ENCODE assay signal across 7 mouse cellular contexts in genomic region chr17:7168961-7169626, GRCm38 (mm10). TPM values are rescaled to one million over a fixed set of nuclear protein-coding genes. Genes with fewer than 3 reads are reported as not detected.
A peak's percentile ranks its signal among the peaks of the same experiment; 100 is the strongest.
DNase-seq lines count a peak whose midpoint lies in the region; ATAC-seq and TF ChIP-seq lines count a peak whose summit lies in the region.

No protein-coding gene starts in this region.

- no peak for DNase-seq in MEL (ENCODE audit: low read depth, low spot score)
- DNase-seq in adrenal gland, postnatal 25 days: peak; percentile 72
- peak; percentile 12 for DNase-seq in forelimb bud, embryonic 11.5 days (ENCODE audit: low read depth, low spot score)
- no peak for DNase-seq in hindbrain, embryonic 14.5 days (ENCODE audit: low spot score)
- DNase-seq in testis, postnatal 10 days (ENCODE audit: low spot score): peak; percentile 75

- H3K9ac ChIP-seq in MEL (ENCODE audit: control insufficient read depth, low read depth, low read length, poor library complexity, severe bottlenecking): peak overlapping the region; percentile 43
- H3K9ac ChIP-seq in hindbrain, embryonic 14.5 days: peak overlapping the region; percentile 60
- peak overlapping the region; percentile 44 for H3K9ac ChIP-seq in limb, embryonic 15.5 days
- H3K9ac ChIP-seq in midbrain, embryonic 12.5 days (replicated peaks): peak overlapping the region; percentile 41

- no peak for TF ChIP-seq RAD21 in MEL (IDR thresholded peaks at IDR 0.05; ENCODE audit: low read depth, low read length)

- peak overlapping the region; percentile 53 to 71 for H3K4me3 ChIP-seq in MEL (ENCODE audit: control insufficient read depth in 1 of 2, insufficient read depth in 1 of 2, low read depth in 2 of 2, low read length in 2 of 2)
- H3K4me3 ChIP-seq in hindbrain, embryonic 14.5 days (replicated peaks; ENCODE audit: low read length): peak overlapping the region; percentile 80
- H3K4me3 ChIP-seq in limb, embryonic 15.5 days: peak overlapping the region; percentile 85
- peak overlapping the region; percentile 82 for H3K4me3 ChIP-seq in midbrain, embryonic 12.5 days

- peaks cover 0 to 24% of the 10 kb centered on the region in 2 experiments; a peak in 2 of 4 replicates for H3K36me3 ChIP-seq in MEL (ENCODE audit: control insufficient read depth in 1 of 2, insufficient read depth in 2 of 2, low read length in 2 of 2)
- no peaks in the 10 kb centered on the region for H3K36me3 ChIP-seq in hindbrain, embryonic 14.5 days (replicated peaks; ENCODE audit: control insufficient read depth, insufficient read depth)
- H3K36me3 ChIP-seq in limb, embryonic 15.5 days: no peaks in the 10 kb centered on the region
- no peaks in the 10 kb centered on the region for H3K36me3 ChIP-seq in midbrain, embryonic 12.5 days

- peaks cover 15 to 27% of the 10 kb centered on the region in 2 experiments for H3K4me1 ChIP-seq in MEL (ENCODE audit: control insufficient read depth in 1 of 2, insufficient read depth in 2 of 2, low read length in 2 of 2)
- H3K4me1 ChIP-seq in hindbrain, embryonic 14.5 days (replicated peaks; ENCODE audit: control insufficient read depth, insufficient read depth, low read length): peaks cover 17% of the 10 kb centered on the region
- H3K4me1 ChIP-seq in limb, embryonic 15.5 days: peaks cover 16% of the 10 kb centered on the region
- peaks cover 28% of the 10 kb centered on the region for H3K4me1 ChIP-seq in midbrain, embryonic 12.5 days

- 0 out of 2 replicates have a peak, but pooled peaks cover 3% of the 10 kb centered on the region for H3K79me2 ChIP-seq in MEL (ENCODE audit: control insufficient read depth, insufficient read depth, low read length, poor library complexity)

- peak overlapping the region; percentile 14 for H3K27ac ChIP-seq in MEL (ENCODE audit: control insufficient read depth, low read depth, low read length)
- peak overlapping the region; percentile 94 for H3K27ac ChIP-seq in hindbrain, embryonic 14.5 days
- H3K27ac ChIP-seq in limb, embryonic 15.5 days: peak overlapping the region; percentile 83
- peak overlapping the region; percentile 95 for H3K27ac ChIP-seq in midbrain, embryonic 12.5 days (replicated peaks)

- no peak for TF ChIP-seq POLR2A in MEL (IDR thresholded peaks at IDR 0.05; ENCODE audit: control insufficient read depth in 1 of 2, insufficient read depth in 1 of 2, low read depth in 1 of 2, low read length in 2 of 2, poor library complexity in 1 of 2)

- ATAC-seq in hindbrain, embryonic 14.5 days (ENCODE audit: low FRiP score): peak; percentile 60
- ATAC-seq in limb, embryonic 15.5 days (ENCODE audit: insufficient number of reproducible peaks, low FRiP score, low TSS enrichment, low read depth): peak; percentile 5; the same call in 1 of the 2 replicates
- ATAC-seq in midbrain, embryonic 12.5 days (ENCODE audit: low FRiP score, low read depth): peak; percentile 59

- TF ChIP-seq EP300 in MEL (IDR thresholded peaks at IDR 0.05; ENCODE audit: low read depth in 1 of 2, low read length in 2 of 2): no peak

- no peaks in the 10 kb centered on the region; a peak in 1 of 4 replicates for H3K27me3 ChIP-seq in MEL (ENCODE audit: control insufficient read depth in 1 of 2, insufficient read depth in 2 of 2, low read length in 2 of 2)
- H3K27me3 ChIP-seq in hindbrain, embryonic 14.5 days (ENCODE audit: control insufficient read depth, insufficient read depth, low read length): no peaks in the 10 kb centered on the region
- H3K27me3 ChIP-seq in limb, embryonic 15.5 days: no peaks in the 10 kb centered on the region
- no peaks in the 10 kb centered on the region for H3K27me3 ChIP-seq in midbrain, embryonic 12.5 days

- WGBS in hindbrain, embryonic 14.5 days: 11% methylated on average over 15 of the region's 15 CpGs
- 7% methylated on average over 15 of the region's 15 CpGs for WGBS in limb, embryonic 15.5 days
- 11% methylated on average over 15 of the region's 15 CpGs for WGBS in midbrain, embryonic 12.5 days

- H3K4me2 ChIP-seq in hindbrain, embryonic 14.5 days (replicated peaks): peak overlapping the region; percentile 80
- H3K4me2 ChIP-seq in limb, embryonic 15.5 days: peak overlapping the region; percentile 90
- peak overlapping the region; percentile 80 for H3K4me2 ChIP-seq in midbrain, embryonic 12.5 days (replicated peaks)

- H3K9me3 ChIP-seq in MEL (replicated peaks; ENCODE audit: insufficient read depth, low read length): no peaks in the 10 kb centered on the region
- no peaks in the 10 kb centered on the region for H3K9me3 ChIP-seq in hindbrain, embryonic 14.5 days (ENCODE audit: control insufficient read depth, low read length)
- no peaks in the 10 kb centered on the region for H3K9me3 ChIP-seq in limb, embryonic 15.5 days
- no peaks in the 10 kb centered on the region for H3K9me3 ChIP-seq in midbrain, embryonic 12.5 days

- no peak for TF ChIP-seq CTCF in MEL (IDR thresholded peaks at IDR 0.05 in 2 of 3, conservative IDR thresholded peaks at IDR 0.05 in 1 of 3; ENCODE audit: control insufficient read depth in 1 of 3, insufficient read depth in 1 of 3, low read depth in 2 of 3, low read length in 3 of 3, poor library complexity in 1 of 3, severe bottlenecking in 1 of 3)

TF ChIP-seq in MEL, 35 proteins besides CTCF, POLR2A, EP300 and RAD21:
- TF ChIP-seq KAT2A (conservative IDR thresholded peaks at IDR 0.05; ENCODE audit: low read depth, low read length) (no peak), ELF1 (IDR thresholded peaks at IDR 0.05; ENCODE audit: low read depth, low read length) (peak; percentile 12; the same call in 1 of the 2 replicates), TCF12 (IDR thresholded peaks at IDR 0.05; ENCODE audit: low read depth, low read length) (no peak), USF1 (IDR thresholded peaks at IDR 0.05; ENCODE audit: low read depth, low read length) (peak; percentile 75)

RNA-seq across cellular contexts. Expression of gene Rps6ka2, which starts 0.8 kb away (rescaled TPM):
- 5.2 and 6.0 TPM in 2 replicates for total RNA-seq in MEL (2012; rRNA removed)
- polyA plus RNA-seq in MEL (2012; ENCODE audit: insufficient read depth in 1 of 2, insufficient read length in 2 of 2, low read depth in 1 of 2, low replicate concordance in 2 of 2, missing spikeins in 1 of 2): 10 to 100 TPM in 1 of 2 experiments, not detected in 1; 11.2 TPM
- total RNA-seq in adrenal gland, postnatal 25 days (2021): 11.4 and 15.3 TPM in 2 replicates
- polyA plus RNA-seq in hindbrain, embryonic 14.5 days (2014; fragmentation: Nextera tagmentation; extraction: Ambion mirVana): 24.4 and 25.7 TPM in 2 replicates
- 6.7 and 7.5 TPM in 2 replicates for polyA plus RNA-seq in limb, embryonic 15.5 days (2015; fragmentation: Nextera tagmentation; extraction: Ambion mirVana)
- 29.6 and 30.9 TPM in 2 replicates for polyA plus RNA-seq in midbrain, embryonic 12.5 days (2016; fragmentation: Nextera tagmentation; extraction: Ambion mirVana)

Comparison
In these comparisons a context has a peak if more than half of its experiments do, and no peak if none do; other contexts are left out.
1. DNase-seq: peak in adrenal gland, postnatal 25 days (single experiment), forelimb bud, embryonic 11.5 days (single experiment) and testis, postnatal 10 days (single experiment); none in MEL (single experiment) and hindbrain, embryonic 14.5 days (single experiment).
2. H3K27ac ChIP-seq: peak in every context shown above with its lines; median percentile 95 in midbrain, embryonic 12.5 days; 94 in hindbrain, embryonic 14.5 days; 83 in limb, embryonic 15.5 days; 14 in MEL.
3. ATAC-seq: peak in every context shown above with its lines; median percentile 60 in hindbrain, embryonic 14.5 days; 59 in midbrain, embryonic 12.5 days; 5 in limb, embryonic 15.5 days.
4. Peak in every context shown above with its lines, with median percentiles within 50 percentile points of each other: H3K4me3 ChIP-seq, H3K9ac ChIP-seq and H3K4me2 ChIP-seq.